Mouse (Mus musculus) liver, postnatal 0 days (tissue): Measurements from ENCODE around the gene Gpc6.

Source experiments
- CTCF ChIP-seq: sonication (generic); IDR thresholded peaks from 2 replicates; pipeline ENCODE4 v1.5.1; 2016; ENCODE audit warnings: antibody characterized with exemption, low read depth
- EP300 ChIP-seq: IDR thresholded peaks from 2 replicates; pipeline ENCODE4 v1.6.1; 2016; ENCODE audit warnings: antibody characterized with exemption, low read depth, mild to moderate bottlenecking

GRCm38 (mm10) chr14:117068179-117068578 is 143.1 kb downstream of the Gpc6 start:
- TF ChIP-seq CTCF (no peak), EP300 (no peak)
